Mouse (Mus musculus) spleen, adult 2 months (tissue): ENCODE measurements around the gene Parp3.

Experiments used
- CTCF ChIP-seq: fragments of 200-500 bp; IDR thresholded peaks from 2 replicates; pipeline ENCODE4 v1.5.1; 2011; ENCODE audit warnings: mild to moderate bottlenecking, inconsistent platforms; ENCODE audit not compliant: insufficient read depth, insufficient read length, insufficient replicate concordance; ENCODE audit errors: extremely low read depth
- POLR2A ChIP-seq: fragments of 200-500 bp; IDR thresholded peaks from 2 replicates; pipeline ENCODE4 v1.6.1; 2011; ENCODE audit warnings: low read depth, low read length, inconsistent platforms

GRCm38 (mm10) chr9:106456325-106457162 is 20.2 kb downstream of the Parp3 start:
- TF ChIP-seq CTCF = no peak
- no peak for TF ChIP-seq POLR2A
